Mouse (Mus musculus): ENCODE results near the gene Polr2e.
A peak's percentile ranks its signal among the peaks of the same experiment; 100 is the strongest.

Gene Polr2e

DNA sequence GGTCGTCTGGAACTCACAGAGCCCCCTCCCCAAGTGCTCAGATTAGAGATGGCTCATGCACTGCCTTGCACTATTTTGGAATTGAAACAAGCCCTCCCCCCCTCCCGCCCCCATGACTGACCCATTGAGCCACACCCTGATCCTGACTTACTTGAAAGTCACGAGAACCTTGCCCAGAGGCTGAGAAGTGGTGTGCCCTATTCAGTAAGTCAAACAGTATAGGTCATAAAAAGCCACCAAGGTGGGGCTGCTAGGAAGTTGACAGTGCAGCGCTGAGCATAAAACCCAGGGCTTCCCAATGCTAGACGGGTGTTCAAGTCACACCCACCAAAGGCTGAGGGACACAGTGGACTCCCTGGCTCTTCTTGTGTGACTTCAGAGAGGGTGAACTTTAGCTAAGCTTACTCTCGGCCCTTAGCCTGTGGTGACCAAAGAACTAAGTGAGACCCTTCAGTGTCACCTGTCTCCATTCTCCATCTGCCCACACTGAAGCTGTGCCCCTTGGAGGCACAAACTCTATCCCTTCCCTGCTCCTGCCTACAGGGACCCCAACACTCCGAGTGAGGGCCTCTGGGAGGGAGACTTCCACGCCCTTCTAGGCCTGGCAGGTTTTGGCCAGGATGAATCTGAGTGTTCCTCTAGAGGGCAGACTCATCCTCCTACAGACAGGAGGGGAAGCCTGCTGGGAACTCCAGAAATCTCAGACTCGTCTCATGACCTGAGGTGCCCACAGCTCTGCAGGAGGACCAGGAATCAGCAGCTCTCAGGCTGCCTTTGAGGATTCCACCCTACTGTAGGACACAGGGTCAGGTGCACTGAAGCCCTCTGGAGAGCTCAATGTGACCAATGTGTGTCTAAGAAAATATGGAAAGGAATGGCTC lies 5.8 kb downstream of the Polr2e start:
- H3K36me3 ChIP-seq (ENCODE audit: control insufficient read depth, insufficient read depth, low read length, poor library complexity, severe bottlenecking), result peaks cover 28% of the 10 kb centered on the region
- peak; percentile 61 for DNase-seq (ENCODE audit: low read depth, low spot score)
- H3K27me3 ChIP-seq (ENCODE audit: control insufficient read depth, insufficient read depth, low read length, poor library complexity, severe bottlenecking), result no peaks in the 10 kb centered on the region

DNA sequence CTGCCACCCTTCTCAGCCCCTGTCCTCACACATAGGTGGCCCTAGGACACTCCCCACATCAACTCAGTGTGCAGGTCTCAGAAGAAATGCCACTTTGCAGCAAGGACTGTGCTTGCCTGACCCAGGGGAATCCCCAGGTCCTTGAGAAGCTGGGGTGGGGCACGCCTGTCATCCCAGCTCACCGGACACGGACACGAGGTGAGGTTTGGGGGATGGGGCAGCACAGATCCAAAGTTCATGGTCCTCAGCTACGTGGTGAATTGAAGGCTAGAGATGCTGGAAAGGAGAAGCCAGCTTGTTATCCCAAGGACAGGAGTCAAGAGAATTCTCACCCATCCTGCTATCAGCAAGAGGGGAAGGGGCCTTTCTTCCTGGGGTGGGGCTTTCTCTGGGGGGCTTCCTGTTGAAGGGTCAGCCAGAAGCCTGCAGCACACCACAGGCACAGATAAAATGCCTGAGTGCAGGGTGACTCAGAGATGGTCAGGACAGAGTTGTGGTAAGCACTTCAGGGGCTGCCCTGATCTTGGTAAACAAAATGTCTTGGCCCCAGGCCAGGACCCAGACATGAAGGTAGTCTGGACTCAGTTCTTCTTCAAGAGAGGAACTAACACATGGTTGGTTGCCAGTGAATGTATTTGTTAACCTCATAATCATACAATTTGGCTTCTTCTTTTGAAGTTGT lies 6.7 kb downstream of the Polr2e start:
- DNase-seq (ENCODE audit: low read depth, low spot score), result peak; percentile 87
- Histone ChIP-seq H3K27me3 (ENCODE audit: control insufficient read depth, insufficient read depth, low read length, poor library complexity, severe bottlenecking) (no peaks in the 10 kb centered on the region), H3K36me3 (ENCODE audit: control insufficient read depth, insufficient read depth, low read length, poor library complexity, severe bottlenecking) (peaks cover 35% of the 10 kb centered on the region)

DNA sequence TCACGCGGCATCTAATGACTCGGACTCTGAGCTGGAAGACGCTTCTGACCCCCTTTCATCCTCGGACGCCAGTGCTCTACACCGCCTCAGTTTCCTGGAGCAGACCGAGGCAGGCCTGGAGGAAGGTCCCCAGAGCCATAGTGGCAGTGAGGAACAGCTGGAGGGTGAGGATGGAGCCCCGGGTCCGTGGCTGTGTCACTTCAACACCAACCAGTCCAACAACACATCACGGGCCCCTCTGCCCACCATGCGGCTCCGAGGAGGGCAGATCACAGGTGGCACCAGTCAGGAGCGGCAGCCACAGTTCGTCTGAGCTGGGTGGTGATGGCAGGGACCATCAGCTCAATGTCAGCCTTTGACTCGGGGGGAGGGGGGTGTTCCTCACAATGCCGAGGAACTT lies 8.9 kb downstream of the Polr2e start:
- H3K36me3 ChIP-seq (ENCODE audit: control insufficient read depth, insufficient read depth, low read length, poor library complexity, severe bottlenecking), result peaks cover 46% of the 10 kb centered on the region
- DNase-seq (ENCODE audit: low read depth, low spot score), result no peak
- no peaks in the 10 kb centered on the region for H3K27me3 ChIP-seq (ENCODE audit: control insufficient read depth, insufficient read depth, low read length, poor library complexity, severe bottlenecking)

DNA sequence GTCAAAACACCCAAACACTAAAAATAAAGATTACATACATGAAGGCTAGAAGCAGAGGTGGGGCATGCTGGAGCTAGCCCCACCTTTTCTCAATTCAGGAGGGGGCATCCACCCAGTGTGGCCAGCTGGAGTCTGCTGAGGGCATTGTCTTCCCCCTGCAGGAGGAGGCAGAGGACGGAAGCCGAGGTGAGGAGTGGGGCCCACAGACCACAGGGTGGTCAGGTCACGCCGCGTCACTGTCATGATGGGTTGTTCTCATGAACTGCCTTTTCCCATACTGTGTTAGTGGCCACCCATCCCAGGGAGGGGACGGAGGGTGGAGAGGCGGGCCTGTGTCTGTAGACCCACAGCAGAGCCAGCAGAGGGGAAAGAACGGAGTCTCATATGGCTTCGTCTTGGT lies 9.4 kb downstream of the Polr2e start:
- Histone ChIP-seq H3K27me3 (ENCODE audit: control insufficient read depth, insufficient read depth, low read length, poor library complexity, severe bottlenecking) (no peaks in the 10 kb centered on the region), H3K36me3 (ENCODE audit: control insufficient read depth, insufficient read depth, low read length, poor library complexity, severe bottlenecking) (peaks cover 51% of the 10 kb centered on the region)
- DNase-seq (ENCODE audit: low read depth, low spot score), result no peak

DNA sequence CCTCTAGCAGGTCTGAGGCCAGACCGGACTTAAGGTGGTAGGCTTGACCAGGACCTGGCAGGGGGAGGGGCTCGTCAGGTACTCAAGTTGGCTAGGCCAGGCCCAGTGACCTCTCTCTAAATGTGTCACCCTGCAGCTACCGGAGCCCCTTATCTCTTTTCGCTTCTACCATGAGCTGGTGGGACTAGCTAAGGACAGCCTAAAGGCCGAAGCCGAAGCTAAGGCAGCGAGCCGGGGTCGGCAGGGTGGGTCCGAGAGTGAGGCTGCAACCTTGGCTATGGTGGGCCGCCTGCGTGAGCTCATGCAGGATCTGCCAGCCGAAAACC lies 11.1 kb downstream of the Polr2e start:
- DNase-seq (ENCODE audit: low read depth, low spot score), result no peak
- H3K27me3 ChIP-seq (ENCODE audit: control insufficient read depth, insufficient read depth, low read length, poor library complexity, severe bottlenecking), result no peaks in the 10 kb centered on the region
- peaks cover 56% of the 10 kb centered on the region for H3K36me3 ChIP-seq (ENCODE audit: control insufficient read depth, insufficient read depth, low read length, poor library complexity, severe bottlenecking)

DNA sequence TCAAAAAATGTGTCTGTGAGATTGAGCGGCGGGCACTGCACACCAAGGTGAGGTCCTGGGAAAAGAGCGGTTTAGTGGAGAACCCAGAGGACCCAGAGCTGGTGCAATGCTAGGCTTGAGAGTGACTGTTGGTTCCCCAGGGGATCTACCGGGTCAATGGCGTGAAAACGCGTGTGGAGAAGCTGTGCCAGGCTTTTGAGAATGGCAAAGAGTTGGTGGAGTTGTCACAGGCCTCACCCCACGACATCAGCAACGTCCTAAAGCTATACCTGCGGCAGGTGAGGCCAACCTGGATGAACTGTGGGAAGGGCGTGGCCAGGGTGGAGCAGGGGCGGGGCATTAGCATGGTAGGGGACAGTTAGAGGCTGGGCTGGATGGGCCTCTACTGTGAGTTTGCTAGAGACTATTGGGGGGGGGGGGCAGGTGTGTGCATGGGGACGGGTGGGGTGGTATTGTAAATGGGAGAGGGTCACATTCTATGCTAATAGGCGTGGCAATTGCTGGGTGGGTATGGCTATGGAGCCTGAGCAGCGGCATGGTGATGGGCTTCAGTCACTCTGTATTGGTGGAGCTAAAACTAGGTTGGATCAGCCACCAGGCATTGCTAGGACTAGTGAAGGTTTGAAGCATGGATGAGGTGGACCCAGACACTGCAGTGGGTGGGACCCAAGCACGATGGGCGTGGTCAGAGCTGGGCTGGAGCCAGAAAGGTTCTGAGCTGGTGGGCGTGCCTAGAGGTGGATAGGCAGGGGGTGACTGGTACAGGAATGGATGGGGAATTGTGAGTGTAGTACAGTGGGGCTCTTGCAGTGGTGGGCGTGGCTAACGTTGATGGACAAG lies 11.7 kb downstream of the Polr2e start:
- peaks cover 57% of the 10 kb centered on the region for H3K36me3 ChIP-seq (ENCODE audit: control insufficient read depth, insufficient read depth, low read length, poor library complexity, severe bottlenecking)
- H3K27me3 ChIP-seq (ENCODE audit: control insufficient read depth, insufficient read depth, low read length, poor library complexity, severe bottlenecking), result no peaks in the 10 kb centered on the region
- DNase-seq (ENCODE audit: low read depth, low spot score), result no peak

GRCm38 (mm10) chr10:80025889-80026288 lies 13.7 kb downstream of the Polr2e start:
- peak; percentile 47 for DNase-seq (ENCODE audit: low read depth, low spot score)
- Histone ChIP-seq H3K27me3 (ENCODE audit: control insufficient read depth, insufficient read depth, low read length, poor library complexity, severe bottlenecking) (no peaks in the 10 kb centered on the region), H3K36me3 (ENCODE audit: control insufficient read depth, insufficient read depth, low read length, poor library complexity, severe bottlenecking) (peaks cover 64% of the 10 kb centered on the region)

DNA sequence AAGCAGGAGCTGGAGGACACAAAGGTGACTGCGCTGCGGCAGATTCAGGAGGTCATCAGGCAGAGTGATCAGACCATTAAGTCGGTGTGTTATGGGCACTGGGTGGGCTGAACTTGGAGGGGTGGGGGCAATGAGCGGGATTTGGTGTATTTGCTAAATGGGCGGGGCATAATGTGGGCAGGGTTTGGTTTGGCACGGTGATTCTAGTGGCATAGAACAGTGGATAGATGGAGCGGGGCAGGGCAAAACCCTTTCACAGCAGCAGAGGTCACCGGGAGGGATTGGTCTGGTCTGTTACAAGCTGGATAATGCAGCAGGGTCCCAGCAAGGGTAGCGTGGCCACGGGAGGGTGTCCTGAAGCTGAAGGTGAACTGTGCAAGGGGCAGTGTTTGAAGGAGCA lies 14.1 kb downstream of the Polr2e start:
- peaks cover 66% of the 10 kb centered on the region for H3K36me3 ChIP-seq (ENCODE audit: control insufficient read depth, insufficient read depth, low read length, poor library complexity, severe bottlenecking)
- H3K27me3 ChIP-seq (ENCODE audit: control insufficient read depth, insufficient read depth, low read length, poor library complexity, severe bottlenecking), result no peaks in the 10 kb centered on the region
- no peak for DNase-seq (ENCODE audit: low read depth, low spot score)

DNA sequence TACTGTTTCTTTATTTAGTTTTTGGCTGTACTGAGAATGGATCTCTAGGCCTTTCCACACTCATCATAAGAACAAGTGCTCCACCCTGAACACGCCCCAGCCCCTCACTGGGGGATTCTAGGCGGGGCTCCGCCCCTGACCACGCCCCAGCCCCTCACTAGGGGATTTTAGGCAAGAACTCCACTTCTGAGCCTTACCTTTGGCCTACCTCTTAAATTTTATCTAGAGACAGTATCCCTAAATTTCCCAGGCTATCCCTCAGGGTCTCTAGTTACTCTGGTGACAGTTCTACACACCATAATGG lies 14.6 kb downstream of the Polr2e start:
- peaks cover 64% of the 10 kb centered on the region for H3K36me3 ChIP-seq (ENCODE audit: control insufficient read depth, insufficient read depth, low read length, poor library complexity, severe bottlenecking)
- H3K27me3 ChIP-seq (ENCODE audit: control insufficient read depth, insufficient read depth, low read length, poor library complexity, severe bottlenecking), result no peaks in the 10 kb centered on the region
- DNase-seq (ENCODE audit: low read depth, low spot score), result no peak

GRCm38 (mm10) chr10:80024229-80025043 lies 15.2 kb downstream of the Polr2e start:
- H3K27me3 ChIP-seq (ENCODE audit: control insufficient read depth, insufficient read depth, low read length, poor library complexity, severe bottlenecking), result no peaks in the 10 kb centered on the region
- peak; percentile 83 for DNase-seq (ENCODE audit: low read depth, low spot score)

GRCm38 (mm10) chr10:80023758-80024157 lies 15.8 kb downstream of the Polr2e start:
- Histone ChIP-seq H3K27me3 (ENCODE audit: control insufficient read depth, insufficient read depth, low read length, poor library complexity, severe bottlenecking) (no peaks in the 10 kb centered on the region), H3K36me3 (ENCODE audit: control insufficient read depth, insufficient read depth, low read length, poor library complexity, severe bottlenecking) (peaks cover 59% of the 10 kb centered on the region)
- no peak for DNase-seq (ENCODE audit: low read depth, low spot score)

More at GRCm38 (mm10) chr10:80024229-80025043, 15.2 kb downstream of the Polr2e start:
- peaks cover 63% of the 10 kb centered on the region for H3K36me3 ChIP-seq (ENCODE audit: control insufficient read depth, insufficient read depth, low read length, poor library complexity, severe bottlenecking)

DNA sequence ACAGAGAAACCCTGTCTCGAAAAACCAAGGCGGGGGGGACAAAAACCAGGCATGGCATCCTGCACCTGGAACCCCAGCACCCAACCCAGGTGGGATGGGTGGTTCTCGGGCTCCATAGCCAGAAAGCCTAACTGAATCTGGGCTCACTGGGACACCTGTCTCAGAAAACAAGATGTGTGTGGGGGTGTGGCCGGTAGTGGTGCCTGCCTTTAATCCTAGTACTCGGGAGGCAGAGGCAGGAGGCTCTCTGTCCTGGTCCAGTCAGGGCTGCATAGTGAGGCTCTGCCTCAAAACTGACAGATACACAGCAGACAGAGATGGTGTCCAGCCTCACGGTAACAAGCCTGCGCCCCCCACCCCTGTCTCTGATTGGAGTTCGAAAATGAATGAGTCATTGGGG lies 16.8 kb downstream of the Polr2e start:
- Histone ChIP-seq H3K36me3 (ENCODE audit: control insufficient read depth, insufficient read depth, low read length, poor library complexity, severe bottlenecking) (peaks cover 51% of the 10 kb centered on the region), H3K27me3 (ENCODE audit: control insufficient read depth, insufficient read depth, low read length, poor library complexity, severe bottlenecking) (no peaks in the 10 kb centered on the region)
- DNase-seq (ENCODE audit: low read depth, low spot score), result no peak

DNA sequence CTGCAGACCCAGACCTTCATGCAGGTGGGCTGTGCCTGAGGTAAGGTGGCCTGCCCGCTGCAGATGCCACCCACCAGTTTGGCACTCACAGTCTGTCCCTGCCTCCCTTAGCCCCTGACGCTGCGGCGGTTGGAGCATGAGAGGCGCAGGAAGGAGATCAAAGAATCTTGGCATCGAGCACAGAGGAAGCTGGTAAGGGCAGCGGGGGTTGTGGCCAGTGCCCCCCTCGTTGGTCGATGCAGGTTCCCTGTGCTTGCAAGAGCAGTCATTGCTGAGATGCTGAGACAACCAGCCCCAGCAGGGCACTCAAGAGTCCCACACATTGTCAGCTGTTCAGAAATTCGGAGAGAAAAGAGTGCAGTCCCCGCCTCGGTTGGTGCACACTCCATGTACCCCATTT lies 17.4 kb downstream of the Polr2e start:
- Histone ChIP-seq H3K27me3 (ENCODE audit: control insufficient read depth, insufficient read depth, low read length, poor library complexity, severe bottlenecking) (no peaks in the 10 kb centered on the region), H3K36me3 (ENCODE audit: control insufficient read depth, insufficient read depth, low read length, poor library complexity, severe bottlenecking) (peaks cover 45% of the 10 kb centered on the region)
- no peak for DNase-seq (ENCODE audit: low read depth, low spot score)

GRCm38 (mm10) chr10:80021320-80021641 lies 18.3 kb downstream of the Polr2e start:
- no peaks in the 10 kb centered on the region for H3K27me3 ChIP-seq (ENCODE audit: control insufficient read depth, insufficient read depth, low read length, poor library complexity, severe bottlenecking)
- peaks cover 37% of the 10 kb centered on the region for H3K36me3 ChIP-seq (ENCODE audit: control insufficient read depth, insufficient read depth, low read length, poor library complexity, severe bottlenecking)
- no peak for DNase-seq (ENCODE audit: low read depth, low spot score)

All from splenic B cell, adult 2 months (primary cell).